Mouse (Mus musculus) neural tube, embryonic 11.5 days (tissue): ENCODE data around the gene Dhrs1. TPM values are rescaled to one million over a fixed set of nuclear protein-coding genes. Genes with fewer than 3 reads are reported as not detected.

ENCODE experiments used
- ATAC-seq: fragments of 200-750 bp; cut with Nextera tagmentation; 2 replicates; pipeline ENCODE4 v1.8.0; 2017; ENCODE audit warnings: moderate number of reproducible peaks, mild to moderate bottlenecking, moderate TSS enrichment, moderate library complexity; ENCODE audit not compliant: insufficient read depth, low FRiP score, low TSS enrichment
- DNase-seq: peaks from one replicate; pipeline ENCODE4 v3.0.0-alpha.2; 2015; ENCODE audit warnings: low spot score
- H3K27ac ChIP-seq: fragments of 300-500 bp; sonication (generic); 2 replicates; pipeline ENCODE4 v1.5.1; 2014; ENCODE audit warnings: low read depth, mild to moderate bottlenecking, low read length
- H3K27me3 ChIP-seq: fragments of 300-500 bp; sonication (generic); 2 replicates; pipeline ENCODE4 v1.6.1; 2014; ENCODE audit warnings: mild to moderate bottlenecking, low read length, mixed read lengths; ENCODE audit not compliant: control insufficient read depth, insufficient read depth
- H3K36me3 ChIP-seq: fragments of 300-500 bp; sonication (generic); 2 replicates; pipeline ENCODE4 v1.6.1; 2014; ENCODE audit warnings: mild to moderate bottlenecking, low read length, moderate library complexity, mixed read lengths; ENCODE audit not compliant: control insufficient read depth, insufficient read depth
- H3K4me1 ChIP-seq: fragments of 300-500 bp; sonication (generic); 2 replicates; pipeline ENCODE4 v1.6.1; 2014; ENCODE audit warnings: low read length, mixed read lengths; ENCODE audit not compliant: control insufficient read depth, insufficient read depth
- H3K4me2 ChIP-seq: fragments of 300-500 bp; sonication (generic); 2 replicates; pipeline ENCODE4 v1.6.1; 2014; ENCODE audit warnings: low read depth, mild to moderate bottlenecking, moderate library complexity
- H3K4me3 ChIP-seq: fragments of 300-500 bp; sonication (generic); 2 replicates; pipeline ENCODE4 v1.5.1; 2014; ENCODE audit warnings: low read depth, low read length
- H3K9ac ChIP-seq: fragments of 300-500 bp; sonication (generic); 2 replicates; pipeline ENCODE4 v1.6.1; 2014; ENCODE audit warnings: mild to moderate bottlenecking, low read length
- H3K9me3 ChIP-seq: fragments of 300-500 bp; sonication (generic); 2 replicates; pipeline ENCODE4 v1.6.1; 2016; ENCODE audit warnings: low read length; ENCODE audit not compliant: control insufficient read depth
- WGBS: fragments of 180-500 bp; shearing (Covaris S2); extraction: QIAGEN DNeasy Blood & Tissue Kit; methylation state at CpG from one replicate; pipeline ENCODE4 v1.1.7; 2014; 5-methylcytosine and 5-hydroxymethylcytosine counted together
- polyA plus RNA-seq: library from polyadenylated mRNA; unstranded; fragments of >200 nt; fragmentation: Nextera tagmentation; extraction: Ambion mirVana; gene quantifications from 2 replicates; pipeline ENCODE4 v1.2.1, GENCODE M21; 2014

The Dhrs1 gene
- polyA plus RNA-seq, 1 experiment from 2014 or later = 76.8 TPM

DNA sequence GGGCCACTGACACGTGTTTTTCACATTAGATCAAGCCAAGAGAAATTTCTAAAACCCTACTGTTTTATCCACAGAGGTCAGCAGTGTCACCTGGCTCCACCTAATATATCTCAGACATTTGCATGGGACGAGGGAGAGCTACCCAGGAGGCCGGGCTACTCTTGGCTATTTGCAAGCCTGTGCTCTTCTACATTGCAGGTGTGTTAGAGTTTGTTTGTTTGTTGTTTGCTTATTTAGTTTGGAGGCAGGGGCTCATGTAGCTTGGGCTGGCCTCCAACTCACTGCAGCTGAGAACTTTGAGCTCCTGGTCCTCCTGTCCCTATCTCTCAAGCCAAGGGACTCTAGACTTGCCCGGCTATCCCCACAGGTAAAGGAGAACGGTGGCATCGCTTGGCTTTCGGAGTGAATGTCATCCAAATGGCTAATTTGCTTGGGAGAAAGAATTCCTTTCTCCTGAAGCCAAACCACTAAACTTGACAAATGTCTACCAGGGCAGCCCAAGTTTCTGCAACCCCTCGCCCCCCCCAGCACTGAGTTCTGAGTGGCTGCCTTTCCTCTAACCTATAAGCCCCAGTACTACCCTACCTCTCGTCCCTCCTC lies 37.0 kb upstream of the Dhrs1 start:
- ATAC-seq (no peak), DNase-seq (no peak)
- Histone ChIP-seq H3K27ac (no peak overlapping the region), H3K4me2 (peak overlapping the region; percentile 39), H3K4me1 (peaks cover 5% of the 10 kb centered on the region; the same call in 1 of the 2 replicates), H3K9ac (no peak overlapping the region), H3K36me3 (no peaks in the 10 kb centered on the region), H3K9me3 (no peaks in the 10 kb centered on the region), H3K4me3 (no peak overlapping the region), H3K27me3 (peaks cover 50% of the 10 kb centered on the region)
- WGBS = 47% methylated on average over 9 of the region's 9 CpGs

GRCm38 (mm10) chr14:55781310-55781709 lies 35.8 kb upstream of the Dhrs1 start:
- no peak overlapping the region for H3K27ac ChIP-seq
- 0 out of 2 replicates have a peak overlapping the region, but pooled peaks have one; percentile 11 for H3K9ac ChIP-seq
- 17% methylated on average over 14 of the region's 14 CpGs for WGBS
- H3K4me1 ChIP-seq = peaks cover 5% of the 10 kb centered on the region; the same call in 1 of the 2 replicates
- ATAC-seq (no peak; the same call in 1 of the 2 replicates), DNase-seq (peak; percentile 73)
- H3K4me2 ChIP-seq = peak overlapping the region; percentile 23
- H3K9me3 ChIP-seq = no peaks in the 10 kb centered on the region
- H3K36me3 ChIP-seq = no peaks in the 10 kb centered on the region
- H3K4me3 ChIP-seq = no peak overlapping the region
- H3K27me3 ChIP-seq = peaks cover 44% of the 10 kb centered on the region

GRCm38 (mm10) chr14:55780736-55781135 lies 35.2 kb upstream of the Dhrs1 start:
- Histone ChIP-seq H3K27me3 (peaks cover 43% of the 10 kb centered on the region), H3K4me3 (no peak overlapping the region), H3K36me3 (no peaks in the 10 kb centered on the region), H3K9me3 (no peaks in the 10 kb centered on the region), H3K4me1 (peaks cover 5% of the 10 kb centered on the region; the same call in 1 of the 2 replicates), H3K4me2 (no peak overlapping the region), H3K27ac (no peak overlapping the region), H3K9ac (no peak overlapping the region)
- 82% methylated on average over 11 of the region's 11 CpGs for WGBS
- no peak for DNase-seq
- no peak for ATAC-seq

DNA sequence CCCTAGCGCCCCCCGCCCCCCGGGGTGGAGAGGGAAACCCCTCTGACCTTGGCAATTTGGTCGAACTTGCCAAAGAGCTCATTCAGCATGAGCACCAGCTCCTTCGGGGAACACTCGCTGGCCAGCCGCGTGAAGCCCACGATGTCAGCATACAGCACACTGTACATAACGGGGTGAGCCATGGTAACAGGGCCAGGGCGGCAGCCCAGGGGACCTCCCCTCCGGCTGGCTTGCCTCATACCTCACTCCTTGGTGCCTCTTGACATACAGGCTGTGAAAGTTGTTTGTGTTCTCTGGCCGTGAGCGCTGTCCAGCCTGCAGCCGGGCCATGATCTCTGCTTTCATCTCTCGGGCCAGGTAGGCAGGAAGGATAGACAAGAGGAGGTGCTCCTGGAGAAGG lies 34.2 kb upstream of the Dhrs1 start:
- no peak overlapping the region for H3K9ac ChIP-seq
- H3K4me2 ChIP-seq = no peak overlapping the region
- H3K9me3 ChIP-seq = no peaks in the 10 kb centered on the region
- no peak overlapping the region for H3K4me3 ChIP-seq
- no peaks in the 10 kb centered on the region for H3K36me3 ChIP-seq
- no peak for DNase-seq
- no peak for ATAC-seq
- no peak overlapping the region for H3K27ac ChIP-seq
- H3K4me1 ChIP-seq = peaks cover 5% of the 10 kb centered on the region; the same call in 1 of the 2 replicates
- 71% methylated on average over 16 of the region's 16 CpGs for WGBS
- H3K27me3 ChIP-seq = peaks cover 33% of the 10 kb centered on the region

GRCm38 (mm10) chr14:55778686-55779085 lies 33.2 kb upstream of the Dhrs1 start:
- Histone ChIP-seq H3K4me3 (no peak overlapping the region), H3K9ac (no peak overlapping the region), H3K36me3 (no peaks in the 10 kb centered on the region), H3K9me3 (no peaks in the 10 kb centered on the region), H3K27ac (no peak overlapping the region), H3K27me3 (peaks cover 23% of the 10 kb centered on the region), H3K4me2 (no peak overlapping the region), H3K4me1 (peaks cover 5% of the 10 kb centered on the region; the same call in 1 of the 2 replicates)
- ATAC-seq = no peak
- 91% methylated on average over 15 of the region's 15 CpGs for WGBS
- DNase-seq = no peak

- H3K4me3 ChIP-seq = no peak overlapping the region
- ATAC-seq (no peak), DNase-seq (no peak)
- H3K4me2 ChIP-seq = no peak overlapping the region
- no peaks in the 10 kb centered on the region for H3K9me3 ChIP-seq
- H3K9ac ChIP-seq = no peak overlapping the region
- H3K27ac ChIP-seq = no peak overlapping the region
- 91% methylated on average over 11 of the region's 11 CpGs for WGBS
- no peaks in the 10 kb centered on the region for H3K36me3 ChIP-seq
- H3K27me3 ChIP-seq = peaks cover 15% of the 10 kb centered on the region
- H3K4me1 ChIP-seq = peaks cover 5% of the 10 kb centered on the region; the same call in 1 of the 2 replicates
Observed at GRCm38 (mm10) chr14:55777806-55778205, 32.3 kb upstream of the Dhrs1 start.

GRCm38 (mm10) chr14:55777176-55777575 lies 31.7 kb upstream of the Dhrs1 start:
- Histone ChIP-seq H3K9ac (no peak overlapping the region), H3K36me3 (no peaks in the 10 kb centered on the region), H3K4me2 (no peak overlapping the region), H3K27ac (no peak overlapping the region), H3K4me3 (no peak overlapping the region), H3K27me3 (peaks cover 8% of the 10 kb centered on the region), H3K4me1 (peaks cover 5% of the 10 kb centered on the region; the same call in 1 of the 2 replicates), H3K9me3 (no peaks in the 10 kb centered on the region)
- WGBS = 55% methylated on average over 3 of the region's 3 CpGs
- DNase-seq (no peak), ATAC-seq (no peak)

DNA sequence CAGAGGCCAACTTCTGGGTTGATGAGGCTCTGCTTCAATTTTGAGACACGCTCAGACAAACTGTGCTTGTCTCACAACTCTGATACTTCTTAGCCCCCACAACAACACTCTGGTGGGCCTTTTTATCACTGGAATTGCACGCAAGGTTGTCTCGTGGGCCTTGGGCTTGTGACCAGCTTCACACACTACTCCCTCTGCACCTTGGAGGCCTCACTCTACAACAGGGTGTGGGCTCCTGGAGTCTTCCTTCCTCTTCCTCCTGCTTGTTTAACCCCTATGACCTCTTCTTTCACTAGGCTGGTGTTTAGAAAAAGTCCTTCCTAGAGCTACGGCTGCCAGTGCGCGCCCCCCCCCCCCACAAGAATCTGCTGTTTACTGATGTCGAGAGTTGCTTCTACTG lies 31.2 kb upstream of the Dhrs1 start:
- ATAC-seq (no peak), DNase-seq (no peak)
- Histone ChIP-seq H3K4me1 (peaks cover 5% of the 10 kb centered on the region; the same call in 1 of the 2 replicates), H3K27me3 (peaks cover 4% of the 10 kb centered on the region; the same call in 1 of the 2 replicates), H3K9ac (no peak overlapping the region), H3K9me3 (no peaks in the 10 kb centered on the region), H3K4me2 (no peak overlapping the region), H3K4me3 (no peak overlapping the region), H3K36me3 (no peaks in the 10 kb centered on the region), H3K27ac (no peak overlapping the region)
- WGBS = 70% methylated on average over 7 of the region's 7 CpGs

DNA sequence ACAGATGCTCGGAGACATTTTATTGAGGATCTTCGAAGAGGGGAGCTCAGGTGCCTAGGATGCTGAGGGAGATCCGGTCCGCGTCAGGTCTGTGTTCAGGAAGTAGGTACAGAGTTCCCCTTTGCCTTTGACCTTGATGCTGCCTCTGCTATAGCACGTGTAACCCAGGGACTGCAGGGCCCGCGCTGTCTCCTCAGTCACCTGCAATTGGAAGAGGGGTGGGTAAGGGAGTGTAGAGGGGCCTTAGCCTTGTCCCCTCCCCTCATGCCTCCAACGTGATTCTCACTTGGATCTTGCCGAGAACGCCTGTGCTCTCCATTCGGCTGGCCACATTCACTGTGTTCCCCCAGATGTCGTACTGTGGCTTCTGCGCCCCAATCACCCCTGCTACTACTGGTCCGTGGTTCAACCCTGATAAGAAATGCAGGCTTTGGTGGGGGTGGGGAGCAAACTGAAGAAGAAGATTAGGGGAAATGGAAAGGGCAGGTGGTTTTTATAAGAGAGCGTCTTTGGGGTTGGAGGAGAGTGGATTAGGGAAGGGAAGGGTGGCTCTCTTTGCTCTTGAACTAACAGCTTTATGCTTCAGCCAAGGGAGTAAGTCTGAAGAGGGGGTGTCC lies 23.7 kb upstream of the Dhrs1 start:
- ATAC-seq = no peak
- Histone ChIP-seq H3K4me2 (no peak overlapping the region), H3K9ac (no peak overlapping the region), H3K4me1 (0 out of 2 replicates have a peak, but pooled peaks cover 4% of the 10 kb centered on the region), H3K27ac (no peak overlapping the region), H3K36me3 (no peaks in the 10 kb centered on the region), H3K4me3 (no peak overlapping the region), H3K27me3 (peaks cover 31% of the 10 kb centered on the region), H3K9me3 (no peaks in the 10 kb centered on the region)
- 77% methylated on average over 16 of the region's 16 CpGs for WGBS
- DNase-seq = no peak
